Mouse (Mus musculus): ENCODE measurements around the gene Sept9. TPM values are rescaled to one million over a fixed set of nuclear protein-coding genes. Genes with fewer than 3 reads are reported as not detected.

Sept9 gene
- polyA plus RNA-seq, 1 experiment, result not detected

- 79% methylated on average over 8 of the region's 8 CpGs for WGBS
- Histone ChIP-seq H3K27ac (ENCODE audit: insufficient read depth, low read depth, low read length) (no peak overlapping the region), H3K4me1 (ENCODE audit: control insufficient read depth, insufficient read depth, low read length) (peaks cover 18% of the 10 kb centered on the region), H3K4me3 (ENCODE audit: insufficient read depth, low read depth, low read length) (no peak overlapping the region)
- no peak for TF ChIP-seq CTCF (IDR thresholded peaks at IDR 0.05; ENCODE audit: insufficient read depth, low read depth, low read length)
- TF ChIP-seq POLR2A (IDR thresholded peaks at IDR 0.05; ENCODE audit: insufficient read depth, low read depth, low read length), result no peak
Measured at GRCm38 (mm10) chr11:117220777-117221176, 21.3 kb downstream of the Sept9 start.

GRCm38 (mm10) chr11:117221182-117221581 is 21.7 kb downstream of the Sept9 start:
- WGBS, result 40% methylated on average over 6 of the region's 6 CpGs
- H3K4me3 ChIP-seq (ENCODE audit: insufficient read depth, low read depth, low read length), result no peak overlapping the region

GRCm38 (mm10) chr11:117222899-117223298 is 23.4 kb downstream of the Sept9 start:
- peaks cover 24% of the 10 kb centered on the region for H3K4me1 ChIP-seq (ENCODE audit: control insufficient read depth, insufficient read depth, low read length)
- TF ChIP-seq POLR2A (IDR thresholded peaks at IDR 0.05; ENCODE audit: insufficient read depth, low read depth, low read length), result no peak
- TF ChIP-seq CTCF (IDR thresholded peaks at IDR 0.05; ENCODE audit: insufficient read depth, low read depth, low read length), result no peak
- 89% methylated on average over 8 of the region's 8 CpGs for WGBS
- no peak overlapping the region for H3K4me3 ChIP-seq (ENCODE audit: insufficient read depth, low read depth, low read length)
- no peak overlapping the region for H3K27ac ChIP-seq (ENCODE audit: insufficient read depth, low read depth, low read length)

More at GRCm38 (mm10) chr11:117221182-117221581, 21.7 kb downstream of the Sept9 start:
- peaks cover 18% of the 10 kb centered on the region for H3K4me1 ChIP-seq (ENCODE audit: control insufficient read depth, insufficient read depth, low read length)
- TF ChIP-seq CTCF (IDR thresholded peaks at IDR 0.05; ENCODE audit: insufficient read depth, low read depth, low read length) (no peak), POLR2A (IDR thresholded peaks at IDR 0.05; ENCODE audit: insufficient read depth, low read depth, low read length) (no peak)
- no peak overlapping the region for H3K27ac ChIP-seq (ENCODE audit: insufficient read depth, low read depth, low read length)

- 56% methylated on average over 4 of the region's 4 CpGs for WGBS
- no peak overlapping the region for H3K4me3 ChIP-seq (ENCODE audit: insufficient read depth, low read depth, low read length)
- TF ChIP-seq POLR2A (IDR thresholded peaks at IDR 0.05; ENCODE audit: insufficient read depth, low read depth, low read length) (no peak), CTCF (IDR thresholded peaks at IDR 0.05; ENCODE audit: insufficient read depth, low read depth, low read length) (no peak)
- peaks cover 33% of the 10 kb centered on the region for H3K4me1 ChIP-seq (ENCODE audit: control insufficient read depth, insufficient read depth, low read length)
- no peak overlapping the region for H3K27ac ChIP-seq (ENCODE audit: insufficient read depth, low read depth, low read length)
Measured at GRCm38 (mm10) chr11:117224804-117225203, 25.3 kb downstream of the Sept9 start.

- TF ChIP-seq POLR2A (IDR thresholded peaks at IDR 0.05; ENCODE audit: insufficient read depth, low read depth, low read length), result no peak
- no peak for TF ChIP-seq CTCF (IDR thresholded peaks at IDR 0.05; ENCODE audit: insufficient read depth, low read depth, low read length)
- H3K27ac ChIP-seq (ENCODE audit: insufficient read depth, low read depth, low read length), result no peak overlapping the region
- peaks cover 34% of the 10 kb centered on the region for H3K4me1 ChIP-seq (ENCODE audit: control insufficient read depth, insufficient read depth, low read length)
- 87% methylated on average over 15 of the region's 15 CpGs for WGBS
- no peak overlapping the region for H3K4me3 ChIP-seq (ENCODE audit: insufficient read depth, low read depth, low read length)
Measured at GRCm38 (mm10) chr11:117225531-117226213, 26.2 kb downstream of the Sept9 start.

- no peak overlapping the region for H3K4me3 ChIP-seq (ENCODE audit: insufficient read depth, low read depth, low read length)
- H3K4me1 ChIP-seq (ENCODE audit: control insufficient read depth, insufficient read depth, low read length), result peaks cover 29% of the 10 kb centered on the region
- no peak overlapping the region for H3K27ac ChIP-seq (ENCODE audit: insufficient read depth, low read depth, low read length)
- WGBS, result 81% methylated on average over 5 of the region's 5 CpGs
- TF ChIP-seq CTCF (IDR thresholded peaks at IDR 0.05; ENCODE audit: insufficient read depth, low read depth, low read length) (no peak), POLR2A (IDR thresholded peaks at IDR 0.05; ENCODE audit: insufficient read depth, low read depth, low read length) (no peak)
Measured at GRCm38 (mm10) chr11:117226214-117226535, 26.7 kb downstream of the Sept9 start.

- no peak for TF ChIP-seq POLR2A (IDR thresholded peaks at IDR 0.05; ENCODE audit: insufficient read depth, low read depth, low read length)
- TF ChIP-seq CTCF (IDR thresholded peaks at IDR 0.05; ENCODE audit: insufficient read depth, low read depth, low read length), result no peak
- peaks cover 38% of the 10 kb centered on the region for H3K4me1 ChIP-seq (ENCODE audit: control insufficient read depth, insufficient read depth, low read length)
- peak overlapping the region; percentile 49 for H3K27ac ChIP-seq (ENCODE audit: insufficient read depth, low read depth, low read length)
- WGBS, result 35% methylated on average over 10 of the region's 10 CpGs
- no peak overlapping the region for H3K4me3 ChIP-seq (ENCODE audit: insufficient read depth, low read depth, low read length)
Measured at GRCm38 (mm10) chr11:117228139-117228538, 28.7 kb downstream of the Sept9 start.

- WGBS, result 49% methylated on average over 11 of the region's 11 CpGs
- Histone ChIP-seq H3K4me1 (ENCODE audit: control insufficient read depth, insufficient read depth, low read length) (peaks cover 49% of the 10 kb centered on the region), H3K4me3 (ENCODE audit: insufficient read depth, low read depth, low read length) (no peak overlapping the region), H3K27ac (ENCODE audit: insufficient read depth, low read depth, low read length) (no peak overlapping the region)
- TF ChIP-seq POLR2A (IDR thresholded peaks at IDR 0.05; ENCODE audit: insufficient read depth, low read depth, low read length) (no peak), CTCF (IDR thresholded peaks at IDR 0.05; ENCODE audit: insufficient read depth, low read depth, low read length) (no peak)
Measured at GRCm38 (mm10) chr11:117231551-117231950, 32.1 kb downstream of the Sept9 start.

GRCm38 (mm10) chr11:117232032-117232431 is 32.6 kb downstream of the Sept9 start:
- 18% methylated on average over 19 of the region's 19 CpGs for WGBS
- TF ChIP-seq POLR2A (IDR thresholded peaks at IDR 0.05; ENCODE audit: insufficient read depth, low read depth, low read length) (no peak), CTCF (IDR thresholded peaks at IDR 0.05; ENCODE audit: insufficient read depth, low read depth, low read length) (no peak)
- no peak overlapping the region for H3K27ac ChIP-seq (ENCODE audit: insufficient read depth, low read depth, low read length)
- peaks cover 49% of the 10 kb centered on the region for H3K4me1 ChIP-seq (ENCODE audit: control insufficient read depth, insufficient read depth, low read length)
- no peak overlapping the region for H3K4me3 ChIP-seq (ENCODE audit: insufficient read depth, low read depth, low read length)
